ENCODE assay signal across 9 mouse cellular contexts in the genomic region with DNA sequence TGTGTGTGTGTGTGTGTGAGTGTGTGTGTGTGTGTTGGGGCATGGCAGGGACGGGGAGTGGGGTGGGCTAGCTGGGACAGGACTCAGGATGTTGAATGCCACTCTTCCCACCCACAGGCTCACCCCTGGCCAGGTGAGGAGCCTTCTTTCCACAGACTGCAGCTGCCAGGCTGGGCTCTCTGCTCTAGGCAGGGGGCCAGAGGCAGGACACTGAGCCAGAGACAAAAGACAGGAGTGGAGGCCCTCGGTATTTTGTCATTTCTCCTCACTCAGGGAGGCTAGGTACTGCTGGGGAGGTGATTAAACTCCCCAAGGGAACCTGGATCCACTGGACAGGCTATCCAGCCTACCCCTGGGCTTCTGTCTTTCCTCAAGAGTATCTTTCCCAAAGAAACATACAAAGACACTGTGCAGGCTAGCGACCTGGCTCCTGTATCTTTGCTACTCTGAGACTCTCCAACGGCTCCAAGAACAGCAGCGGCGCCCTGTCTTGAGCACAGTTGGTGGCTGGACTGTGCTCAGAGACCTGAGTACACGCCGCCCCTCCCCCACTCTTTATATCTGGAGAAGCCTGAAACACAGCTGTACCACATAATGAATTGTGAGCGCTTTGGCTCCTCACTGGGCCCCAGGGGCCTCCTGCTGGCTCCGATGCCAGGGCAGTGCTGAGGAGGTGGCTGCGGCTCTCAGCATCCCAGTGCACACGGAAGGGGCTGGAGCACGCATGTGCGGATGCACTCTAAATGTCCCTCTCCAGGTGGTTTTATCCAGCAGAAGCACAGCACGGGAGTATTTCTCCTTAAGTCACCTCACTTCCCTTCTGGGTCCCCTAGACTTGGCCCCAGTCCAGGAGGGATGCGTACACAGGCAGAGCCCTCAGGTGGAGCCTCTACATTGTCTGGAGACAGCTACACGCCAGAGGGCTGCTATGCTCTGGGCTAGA. TPM values are rescaled to one million over a fixed set of nuclear protein-coding genes. Genes with fewer than 3 reads are reported as not detected.
DNase-seq lines count a peak whose midpoint lies in the region; ATAC-seq and TF ChIP-seq lines count a peak whose summit lies in the region.
"Had no signal": no experiment of that assay in that cellular context is flagged by ENCODE, and none has a peak within 500 bp of the region (broad histone marks: within the 10 kb centered on the region; RNA-seq: fewer than 3 reads in every experiment).

No protein-coding gene starts in this region.

- peak; percentile 67 for DNase-seq in gastrocnemius, adult 2 months
- no peak for DNase-seq in gastrocnemius, adult 8-10 months (ENCODE audit: low spot score in 2 of 2)
- peak; percentile 34 for DNase-seq in midbrain, embryonic 10.5 days (ENCODE audit: low spot score)
- no peak for DNase-seq in spleen, postnatal 36 days (ENCODE audit: low spot score in 2 of 2)
- DNase-seq in thymus, postnatal 36 days: no peak
- no peak for DNase-seq in urinary bladder, postnatal 25 days (ENCODE audit: low spot score)

- intact Hi-C loops in gastrocnemius, adult 2 months (cut with DNase I): loop anchor here (5.0 kb wide), 2 partner anchors 42 to 57 kb away; a partner anchor contains a TSS

- H3K4me1 ChIP-seq in forebrain, embryonic 15.5 days: peaks cover 35% of the 10 kb centered on the region
- peaks cover 33% of the 10 kb centered on the region for H3K4me1 ChIP-seq in hindbrain, embryonic 15.5 days (replicated peaks)
- H3K4me1 ChIP-seq in midbrain, embryonic 10.5 days: peaks cover 48% of the 10 kb centered on the region

- H3K9ac ChIP-seq in forebrain, embryonic 15.5 days (replicated peaks): no peak overlapping the region
- no peak overlapping the region for H3K9ac ChIP-seq in hindbrain, embryonic 15.5 days

- no peak for TF ChIP-seq CTCF in gastrocnemius, adult 2 months (IDR thresholded peaks at IDR 0.05)

- ATAC-seq in forebrain, embryonic 15.5 days (replicated peaks): peak; percentile 27
- peak; percentile 38; the same call in 1 of the 2 replicates for ATAC-seq in hindbrain, embryonic 15.5 days (ENCODE audit: low FRiP score, low read depth)

- no peaks in the 10 kb centered on the region for H3K9me3 ChIP-seq in forebrain, embryonic 15.5 days
- no peaks in the 10 kb centered on the region for H3K9me3 ChIP-seq in hindbrain, embryonic 15.5 days
- H3K9me3 ChIP-seq in midbrain, embryonic 10.5 days (replicated peaks): no peaks in the 10 kb centered on the region

- WGBS in forebrain, embryonic 15.5 days: 14% methylated on average over 16 of the region's 17 CpGs
- 18% methylated on average over 17 of the region's 17 CpGs for WGBS in hindbrain, embryonic 15.5 days
- WGBS in midbrain, embryonic 10.5 days: 45% methylated on average over 16 of the region's 17 CpGs

- no peak overlapping the region for H3K4me2 ChIP-seq in forebrain, embryonic 15.5 days (replicated peaks)
- peak overlapping the region; percentile 44 for H3K4me2 ChIP-seq in hindbrain, embryonic 15.5 days

- H3K36me3 ChIP-seq in forebrain, embryonic 15.5 days: no peaks in the 10 kb centered on the region
- H3K36me3 ChIP-seq in hindbrain, embryonic 15.5 days: no peaks in the 10 kb centered on the region
- H3K36me3 ChIP-seq in midbrain, embryonic 10.5 days: no peaks in the 10 kb centered on the region

- peak overlapping the region; percentile 79 for H3K27ac ChIP-seq in gastrocnemius, adult 2 months
- H3K27ac ChIP-seq in forebrain, embryonic 15.5 days (replicated peaks): peak overlapping the region; percentile 48
- H3K27ac ChIP-seq in hindbrain, embryonic 15.5 days (replicated peaks): peak overlapping the region; percentile 35
- H3K27ac ChIP-seq in midbrain, embryonic 10.5 days (replicated peaks): peak overlapping the region; percentile 76

- H3K27me3 ChIP-seq in forebrain, embryonic 15.5 days: no peaks in the 10 kb centered on the region
- no peaks in the 10 kb centered on the region for H3K27me3 ChIP-seq in hindbrain, embryonic 15.5 days
- H3K27me3 ChIP-seq in midbrain, embryonic 10.5 days (ENCODE audit: low read depth, poor library complexity, severe bottlenecking): peaks cover 13% of the 10 kb centered on the region; the same call in 1 of the 2 replicates

- H3K4me3 ChIP-seq in gastrocnemius, adult 2 months: peak overlapping the region; percentile 13; the same call in 1 of the 2 replicates
- no peak overlapping the region for H3K4me3 ChIP-seq in forebrain, embryonic 15.5 days
- no peak overlapping the region for H3K4me3 ChIP-seq in hindbrain, embryonic 15.5 days
- peak overlapping the region; percentile 9; the same call in 1 of the 2 replicates for H3K4me3 ChIP-seq in midbrain, embryonic 10.5 days

RNA-seq across cellular contexts. Expression of a gene that starts 7.9 kb away (rescaled TPM):
- total RNA-seq in gastrocnemius, adult 2 months (2021): not detected
- not detected for total RNA-seq in gastrocnemius, adult 8-10 months (2022)
- polyA plus RNA-seq in forebrain, embryonic 15.5 days (2015; fragmentation: Nextera tagmentation; extraction: Ambion mirVana): 0.88 and 1.2 TPM in 2 replicates
- 1.5 and 2.2 TPM in 2 replicates for polyA plus RNA-seq in hindbrain, embryonic 15.5 days (2015; fragmentation: Nextera tagmentation; extraction: Ambion mirVana)
- 2.6 and 3.3 TPM in 2 replicates for polyA plus RNA-seq in midbrain, embryonic 10.5 days (2016; fragmentation: Nextera tagmentation; extraction: Ambion mirVana)
- polyA plus RNA-seq: liver, embryonic 16.5 days had no signal

RNA-seq across cellular contexts. Expression of a gene that starts 43.1 kb away (rescaled TPM):
- 10 to 100 TPM; 26.5 to 37.3 TPM for total RNA-seq in gastrocnemius, adult 2 months (2021)
- total RNA-seq in gastrocnemius, adult 8-10 months (2022): 10 to 100 TPM; 32.6 to 36.2 (median 34.6) TPM
- polyA plus RNA-seq in forebrain, embryonic 15.5 days (2015; fragmentation: Nextera tagmentation; extraction: Ambion mirVana): 31.3 and 32.7 TPM in 2 replicates
- polyA plus RNA-seq in hindbrain, embryonic 15.5 days (2015; fragmentation: Nextera tagmentation; extraction: Ambion mirVana): 15.4 and 20.1 TPM in 2 replicates
- 12.7 and 15.6 TPM in 2 replicates for polyA plus RNA-seq in midbrain, embryonic 10.5 days (2016; fragmentation: Nextera tagmentation; extraction: Ambion mirVana)

Comparison
In these comparisons a context has a peak if more than half of its experiments do, and no peak if none do; other contexts are left out.
1. DNase-seq: peak in gastrocnemius, adult 2 months (single experiment) and midbrain, embryonic 10.5 days (single experiment); none in gastrocnemius, adult 8-10 months (0 of 2), spleen, postnatal 36 days (0 of 2), thymus, postnatal 36 days (0 of 2) and urinary bladder, postnatal 25 days (single experiment).
2. H3K4me3 ChIP-seq: peak in gastrocnemius, adult 2 months (single experiment) and midbrain, embryonic 10.5 days (single experiment); none in forebrain, embryonic 15.5 days (single experiment) and hindbrain, embryonic 15.5 days (single experiment).
3. Peak in every context shown above with its lines, with median percentiles within 50 percentile points of each other: H3K27ac ChIP-seq.